Comparison of ENCODE assay signal across 27 mouse cellular contexts in the genomic region with DNA sequence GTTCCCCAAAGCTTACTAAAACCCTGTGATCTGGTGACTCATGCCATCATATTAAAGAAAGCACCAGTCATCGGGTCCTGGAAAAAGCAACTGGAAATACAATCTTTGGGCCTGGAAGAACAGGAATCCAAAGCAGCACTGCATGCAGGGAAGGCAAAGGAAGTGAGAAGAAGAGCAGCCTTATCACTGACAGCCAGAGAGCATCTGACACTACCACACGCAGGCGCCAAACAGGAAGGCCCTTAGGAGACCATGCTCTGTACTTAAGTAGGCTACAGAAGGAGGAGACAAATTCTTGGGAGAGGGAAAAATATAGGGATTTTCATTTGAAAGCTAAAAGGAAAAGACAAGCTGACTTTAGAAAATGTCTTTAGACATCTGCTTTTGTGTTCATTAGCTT. TPM values are rescaled to one million over a fixed set of nuclear protein-coding genes. Genes with fewer than 3 reads are reported as not detected.
"Had no signal": no experiment of that assay in that cellular context is flagged by ENCODE, and none has a peak within 500 bp of the region (broad histone marks: within the 10 kb centered on the region; RNA-seq: fewer than 3 reads in every experiment).

No protein-coding gene starts in this region.

- H3K9ac ChIP-seq: liver, embryonic 14.5 days; lung, embryonic 14.5 days; midbrain, embryonic 12.5 days; neural tube, embryonic 12.5 days had no signal

- H3K9me3 ChIP-seq: midbrain, embryonic 10.5 days; midbrain, embryonic 12.5 days; neural tube, embryonic 12.5 days had no signal

- ATAC-seq: midbrain, embryonic 16.5 days had no signal

- H3K27ac ChIP-seq: liver, embryonic 14.5 days; midbrain, embryonic 10.5 days; midbrain, embryonic 12.5 days; neural tube, embryonic 12.5 days had no signal

- H3K36me3 ChIP-seq: midbrain, embryonic 10.5 days; midbrain, embryonic 12.5 days; neural tube, embryonic 12.5 days had no signal

- H3K4me3 ChIP-seq: midbrain, embryonic 10.5 days; midbrain, embryonic 12.5 days; myocyte; neural tube, embryonic 12.5 days had no signal

- DNase-seq: lung, adult 18-20 months; lung, embryonic 14.5 days; lung, postnatal 10 days; lung, postnatal 4 days; midbrain, embryonic 14.5 days; retina, postnatal 1 day; right cerebral cortex, adult 18-20 months; right cerebral cortex, postnatal 25 days; right cerebral cortex, postnatal 4 days; spleen, adult 18-20 months; thymus, adult 18-20 months; thymus, postnatal 14 days; thymus, postnatal 36 days had no signal

RNA-seq across cellular contexts. Expression of a gene that starts 5.2 kb away (rescaled TPM):
- polyA plus RNA-seq: liver, embryonic 14.5 days; liver, embryonic 16.5 days; myocyte; small intestine, adult 2 months had no signal

RNA-seq across cellular contexts. Expression of a gene that starts 39.4 kb away (rescaled TPM):
- total RNA-seq: megakaryocyte-erythroid progenitor cell, adult 5-6 weeks; neutrophil, adult 5-6 weeks had no signal
- polyA plus RNA-seq: liver, embryonic 14.5 days; liver, embryonic 16.5 days; lung, embryonic 14.5 days; lung, embryonic 16.5 days; midbrain, embryonic 10.5 days; midbrain, embryonic 12.5 days; midbrain, embryonic 14.5 days; midbrain, embryonic 16.5 days; neural tube, embryonic 12.5 days; small intestine, adult 2 months; stomach, embryonic 14.5 days; stomach, embryonic 16.5 days; thymus, postnatal 0 days had no signal
